Mouse (Mus musculus): ENCODE results near the gene Rybp. TPM values are rescaled to one million over a fixed set of nuclear protein-coding genes. Genes with fewer than 3 reads are reported as not detected.

Rybp gene
- total RNA-seq, 2 experiments from 2014 or later, result 26.1 to 31.3 TPM

GRCm38 (mm10) chr6:100221803-100222202 lies 65.5 kb downstream of the Rybp start:
- DNase-seq (ENCODE audit: low spot score in 2 of 2), result no peak

DNA sequence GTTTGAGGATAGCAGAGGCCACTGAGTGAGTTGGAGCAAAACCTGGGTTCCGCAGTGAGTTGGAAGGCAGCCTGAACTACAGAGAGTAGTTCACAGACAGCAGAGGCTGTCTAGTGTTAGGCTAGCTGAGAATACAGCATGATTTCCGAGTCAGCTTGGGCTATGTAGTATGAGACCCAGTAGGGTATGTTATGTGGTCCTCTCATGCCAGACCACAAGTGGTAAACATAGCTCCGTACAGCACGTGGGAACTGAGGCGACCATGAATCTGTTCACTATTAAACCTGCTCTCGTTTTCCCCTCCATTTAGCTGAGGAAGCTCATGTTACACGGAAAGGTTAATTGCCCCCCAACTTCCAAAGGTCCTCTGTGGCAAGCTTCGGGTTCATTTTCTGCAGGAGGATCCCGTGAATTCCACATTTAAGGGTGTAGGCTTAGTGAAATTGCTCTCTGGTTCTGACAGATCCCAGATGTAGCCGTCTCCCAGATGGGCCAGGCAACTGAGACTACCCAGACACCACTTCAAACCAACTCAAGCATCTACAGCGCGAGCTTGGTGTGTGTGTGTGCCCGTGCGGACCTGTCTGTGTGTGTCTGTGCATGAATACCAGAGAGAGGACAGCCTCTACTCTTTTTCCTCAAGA lies 66.2 kb downstream of the Rybp start:
- no peak for DNase-seq (ENCODE audit: low spot score in 2 of 2)

- DNase-seq (ENCODE audit: low spot score in 2 of 2), result no peak
Observed at GRCm38 (mm10) chr6:100219971-100220370, 67.3 kb downstream of the Rybp start.

DNA sequence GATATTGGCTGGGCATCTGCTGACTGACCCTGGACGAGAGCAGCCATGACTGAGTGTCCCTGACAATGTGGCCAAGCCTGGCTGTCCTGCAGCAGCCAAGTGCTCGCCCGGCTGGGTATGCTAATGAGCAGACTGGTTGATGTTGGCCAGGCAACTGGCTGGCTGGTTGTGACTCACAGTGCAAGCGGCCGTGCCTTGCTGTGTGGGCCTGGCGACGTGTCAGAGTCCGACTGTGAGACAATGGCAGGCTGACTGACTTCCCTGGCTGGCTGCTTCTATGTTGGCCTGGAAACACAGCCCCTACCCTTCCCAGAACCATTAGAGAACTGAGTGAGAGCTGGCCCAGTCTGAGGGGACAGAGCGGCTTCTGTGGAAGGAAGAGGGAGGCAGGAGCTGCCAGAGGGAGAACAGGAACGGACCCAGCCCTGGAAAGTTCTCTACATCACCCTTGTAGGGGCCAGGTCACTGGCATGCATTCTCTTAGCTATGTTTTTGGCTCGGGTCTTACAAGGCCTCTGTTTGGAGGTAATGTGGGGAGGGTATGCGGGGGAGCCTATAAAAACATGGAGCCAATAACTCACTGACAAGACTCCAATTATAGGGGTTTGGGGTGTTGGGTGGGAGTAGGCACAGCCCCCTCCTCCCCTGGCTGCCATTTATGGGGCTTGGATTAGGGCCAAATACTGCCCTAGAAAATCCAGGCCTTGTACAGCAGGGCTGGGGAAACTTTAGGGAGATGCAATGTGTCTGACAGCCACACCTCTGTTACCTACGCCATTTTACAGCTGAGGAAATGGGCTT lies 68.5 kb downstream of the Rybp start:
- DNase-seq (ENCODE audit: low spot score in 2 of 2), result peak; percentile 46 to 53

DNA sequence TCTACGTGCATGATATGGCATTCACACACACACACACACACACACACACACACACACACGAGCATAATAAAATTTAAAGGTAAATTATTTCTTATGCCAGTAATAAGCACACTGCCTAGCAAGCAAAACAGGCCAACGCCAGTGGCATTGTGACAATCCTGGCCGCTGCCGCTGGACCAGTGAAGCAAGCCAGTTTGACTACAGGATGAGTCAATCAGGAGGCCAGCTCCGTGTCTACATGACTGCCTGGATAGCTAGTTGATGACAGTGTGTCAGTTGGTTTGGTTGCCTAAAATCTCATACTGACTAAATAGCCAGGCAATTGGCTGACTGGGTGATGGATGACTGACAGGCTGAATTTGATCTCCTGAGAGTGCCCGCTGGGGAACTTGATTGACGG lies 69.8 kb downstream of the Rybp start:
- no peak for DNase-seq (ENCODE audit: low spot score in 2 of 2)

DNA sequence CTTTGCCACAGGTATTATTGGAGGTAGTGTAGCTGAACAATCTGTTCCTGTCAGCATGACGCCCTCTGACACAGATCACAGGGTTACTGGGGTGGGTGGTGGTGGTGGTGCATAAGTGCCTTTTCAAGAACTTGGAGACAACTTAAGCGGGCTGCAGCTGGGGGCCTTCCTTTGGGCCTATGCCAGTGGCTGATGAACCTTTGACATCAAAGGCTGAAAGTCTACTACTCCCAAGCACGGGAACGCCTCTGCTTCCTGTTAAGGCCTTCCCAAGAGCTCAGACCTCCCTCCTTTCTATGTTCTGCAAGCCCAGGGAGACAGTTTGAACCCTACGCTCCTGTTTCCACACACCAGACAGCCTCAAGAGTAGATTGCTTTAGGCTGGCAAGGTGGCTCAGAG lies 70.3 kb downstream of the Rybp start:
- no peak for DNase-seq (ENCODE audit: low spot score in 2 of 2)

- no peak for DNase-seq (ENCODE audit: low spot score in 2 of 2)
Observed at GRCm38 (mm10) chr6:100215809-100216208, 71.5 kb downstream of the Rybp start.

GRCm38 (mm10) chr6:100214132-100214913 lies 73.0 kb downstream of the Rybp start:
- no peak for DNase-seq (ENCODE audit: low spot score in 2 of 2)

DNA sequence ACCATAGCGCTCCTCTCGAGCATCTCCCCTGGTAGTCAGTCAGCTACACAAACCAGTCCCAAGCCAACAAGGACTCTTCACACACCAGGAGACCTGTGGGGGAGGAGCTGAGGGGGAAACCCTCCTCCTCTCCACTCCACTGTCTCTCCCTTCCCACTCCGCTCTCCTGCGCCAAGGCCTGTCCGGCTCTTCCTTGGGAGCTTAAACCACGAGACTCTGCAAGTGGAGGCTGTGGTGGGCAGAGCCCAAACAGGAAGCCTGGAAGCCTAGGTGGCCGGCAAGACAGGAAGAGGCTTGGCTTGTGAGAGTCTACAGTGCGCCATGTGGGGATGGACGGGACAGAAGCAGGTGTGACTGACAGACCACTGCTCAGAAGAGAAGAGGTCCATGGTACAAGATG lies 73.7 kb downstream of the Rybp start:
- DNase-seq (ENCODE audit: low spot score in 2 of 2), result no peak

- no peak for DNase-seq (ENCODE audit: low spot score in 2 of 2)
Observed at GRCm38 (mm10) chr6:100212820-100213219, 74.5 kb downstream of the Rybp start.

GRCm38 (mm10) chr6:100211646-100212045 lies 75.6 kb downstream of the Rybp start:
- DNase-seq (ENCODE audit: low spot score in 2 of 2), result no peak

DNA sequence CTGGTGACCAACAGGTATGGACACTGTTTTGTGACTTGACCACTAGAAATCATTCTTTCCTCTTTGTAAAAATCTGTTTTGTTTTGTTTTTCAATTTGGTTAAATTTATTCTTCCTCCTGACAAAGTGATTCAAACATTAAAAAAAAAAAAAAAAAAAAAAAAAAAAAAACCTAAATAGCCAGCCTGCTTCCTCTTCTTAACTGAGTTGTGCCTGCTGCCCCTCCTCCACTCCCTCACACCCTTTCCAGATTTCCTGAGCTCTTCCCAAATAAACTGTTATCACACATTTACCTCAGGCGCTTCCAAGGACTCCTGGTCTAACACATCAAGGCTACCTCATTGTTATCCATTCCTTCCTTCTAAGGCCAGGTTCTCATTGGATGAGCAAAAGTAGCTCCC lies 76.8 kb downstream of the Rybp start:
- no peak for DNase-seq (ENCODE audit: low spot score in 2 of 2)

GRCm38 (mm10) chr6:100206741-100207275 lies 80.5 kb downstream of the Rybp start:
- DNase-seq (ENCODE audit: low spot score in 2 of 2), result no peak

- no peak for DNase-seq (ENCODE audit: low spot score in 2 of 2)
Observed at GRCm38 (mm10) chr6:100206261-100206660, 81.0 kb downstream of the Rybp start.

DNA sequence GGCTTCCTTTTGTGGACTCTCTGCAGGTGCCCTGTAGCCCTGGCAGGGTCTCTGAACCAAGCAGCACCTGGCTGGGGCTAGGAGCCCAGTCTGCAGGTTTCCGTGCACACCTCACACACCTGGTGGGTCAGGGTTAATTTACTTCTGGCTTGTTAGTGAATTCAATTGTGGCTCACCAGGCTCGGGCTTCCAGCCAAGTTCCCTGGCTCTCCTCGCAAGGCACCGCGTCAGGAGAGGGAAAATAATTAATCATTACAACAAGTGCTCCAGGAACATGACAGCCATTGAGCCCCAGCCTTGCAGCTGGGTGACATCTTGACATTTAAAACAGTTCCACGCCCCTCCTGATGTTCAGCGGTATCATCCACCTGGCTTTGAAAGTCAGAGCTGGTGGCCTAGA lies 82.8 kb downstream of the Rybp start:
- DNase-seq (ENCODE audit: low spot score in 2 of 2), result peak in 1 of 2 experiments; percentile 40

GRCm38 (mm10) chr6:100203492-100203891 lies 83.8 kb downstream of the Rybp start:
- DNase-seq (ENCODE audit: low spot score in 2 of 2), result no peak

- no peak for DNase-seq (ENCODE audit: low spot score in 2 of 2)
Observed at GRCm38 (mm10) chr6:100202091-100202490, 85.2 kb downstream of the Rybp start.

- no peak for DNase-seq (ENCODE audit: low spot score in 2 of 2)
Observed at GRCm38 (mm10) chr6:100197102-100197501, 90.2 kb downstream of the Rybp start.

DNA sequence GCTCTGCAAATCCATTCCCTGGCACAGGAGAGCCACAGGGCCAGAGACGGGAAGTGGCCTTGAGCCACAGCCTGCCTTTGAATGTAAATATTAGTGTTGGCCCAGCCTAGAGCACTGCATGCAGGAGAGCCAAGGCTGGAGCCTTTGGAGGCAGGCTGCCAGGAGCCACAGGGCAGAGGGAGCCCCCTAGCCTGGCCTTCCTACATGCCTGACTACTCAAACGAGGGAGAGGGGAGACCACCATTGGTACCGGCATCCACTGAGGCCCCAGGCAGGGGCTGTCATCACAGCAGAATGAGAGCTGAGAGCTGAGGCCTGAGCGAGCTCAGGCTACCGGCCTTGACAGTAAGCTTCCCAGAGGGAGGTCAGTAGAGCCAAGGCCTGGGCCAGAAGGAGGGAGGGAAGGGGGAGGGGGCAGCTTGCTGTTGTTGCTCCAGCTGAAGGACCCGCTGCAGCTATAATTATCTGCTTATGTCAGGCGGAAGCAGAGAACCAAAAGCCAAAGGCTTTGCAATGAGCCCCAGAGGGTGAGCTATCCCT lies 91.3 kb downstream of the Rybp start:
- DNase-seq (ENCODE audit: low spot score in 2 of 2), result peak in 1 of 2 experiments; percentile 41

DNA sequence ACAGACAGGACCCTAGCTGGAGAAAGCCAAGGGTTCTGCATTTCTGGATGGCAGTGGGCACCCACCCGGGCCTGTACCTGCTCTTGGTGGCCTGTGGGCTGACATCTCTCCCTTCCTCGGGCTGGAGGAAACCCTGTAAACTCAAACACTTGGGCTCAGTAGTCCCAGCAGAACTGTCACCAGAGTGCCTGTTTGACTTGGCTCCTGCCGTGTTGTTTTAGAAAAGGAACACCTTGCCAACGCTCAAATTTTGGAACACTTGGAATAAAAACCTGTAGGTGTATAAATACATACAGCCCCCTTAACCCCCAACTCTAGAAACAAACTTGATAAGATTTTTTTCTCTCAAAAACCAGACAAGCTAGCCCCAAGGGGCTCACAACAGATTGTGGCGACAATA lies 92.2 kb downstream of the Rybp start:
- DNase-seq (ENCODE audit: low spot score in 2 of 2), result no peak

DNA sequence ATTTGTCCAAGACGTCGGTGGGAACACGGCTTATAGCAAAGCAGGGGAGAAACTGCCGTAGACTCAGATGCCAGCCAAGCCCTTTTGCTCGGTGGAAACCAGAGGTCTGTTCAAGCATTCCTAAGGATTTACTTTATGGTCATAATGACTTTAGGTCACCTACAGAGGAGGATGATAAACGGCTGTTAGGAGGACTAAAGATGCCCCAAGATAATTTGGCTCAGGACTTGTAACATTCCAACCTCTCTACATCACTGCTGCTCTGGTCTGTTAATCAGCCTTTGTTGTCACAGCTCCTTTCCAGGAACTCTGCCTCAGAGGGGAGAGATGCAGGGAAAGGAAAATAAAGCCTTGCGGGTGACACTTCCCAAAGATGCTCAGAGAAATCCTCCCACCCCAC lies 93.5 kb downstream of the Rybp start:
- DNase-seq (ENCODE audit: low spot score in 2 of 2), result no peak

Measured in adrenal gland, adult 18-20 months (tissue).